Mouse (Mus musculus): ENCODE measurements at regions not wholly inside any gene's neighbourhood (a gene's known extent, or its start where the extent isn't known, plus 50 kb on each side); places are given as distances from the start of the nearest gene placed in this dataset.

DNA sequence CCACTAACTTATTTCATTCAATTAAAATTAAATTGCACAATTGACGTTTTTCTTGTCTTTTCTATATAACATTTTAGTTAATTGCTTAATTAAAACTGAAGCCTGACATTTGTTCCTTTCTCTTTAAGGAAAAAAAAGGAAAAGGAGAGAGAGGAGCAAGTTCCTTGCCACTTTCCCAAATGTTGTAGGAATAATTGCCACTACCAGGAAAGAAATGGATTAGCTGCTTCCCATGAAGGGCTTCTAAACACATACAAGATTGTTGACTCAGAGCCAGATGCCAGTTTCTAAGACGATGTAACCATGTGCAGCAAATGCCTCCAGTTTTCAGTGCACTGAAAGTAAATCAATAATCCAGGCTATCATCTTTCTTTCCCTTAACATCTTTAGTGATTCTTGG lies 914.5 kb downstream of the Adgrl2 start:
- TF ChIP-seq CTCF (IDR thresholded peaks at IDR 0.05; ENCODE audit: control insufficient read depth, insufficient read depth, insufficient replicate concordance, low read depth, low read length) = no peak
- no peak for TF ChIP-seq POLR2A (IDR thresholded peaks at IDR 0.05; ENCODE audit: control insufficient read depth, low read depth, low read length)

Data from testis, adult 2 months (tissue).